Mouse (Mus musculus) erythroid progenitor cell, adult 5-6 weeks (primary cell): Measurements from ENCODE around the gene Il1r2. TPM values are rescaled to one million over a fixed set of nuclear protein-coding genes. Genes with fewer than 3 reads are reported as not detected.

Experiments used
- ATAC-seq: replicated peaks from 2 replicates; pipeline ENCODE4 v1.8.0; 2016; ENCODE audit warnings: moderate number of reproducible peaks, mild to moderate bottlenecking, moderate TSS enrichment, inconsistent platforms; ENCODE audit not compliant: poor library complexity, low FRiP score, severe bottlenecking
- total RNA-seq, 2 experiments: library from RNA; stranded (forward) in 1 of 2; stranded (reverse) in 1 of 2; fragments of 150-400 nt in 1 of 2; fragments of 186-747, 209-891 nt in 1 of 2; gene quantifications; 2 replicates each; pipeline versions ENCODE4 v1.2.3 to v1.2.4; 2015 to 2017; ENCODE audit warnings: low replicate concordance in 2 of 2

Il1r2 gene
- 6.7 TPM in 1 of 2 replicates, not detected in the other for total RNA-seq (2015; ENCODE audit: low replicate concordance)
- 1.6 and 6.9 TPM in 2 replicates for total RNA-seq (2017; ENCODE audit: low replicate concordance)

DNA sequence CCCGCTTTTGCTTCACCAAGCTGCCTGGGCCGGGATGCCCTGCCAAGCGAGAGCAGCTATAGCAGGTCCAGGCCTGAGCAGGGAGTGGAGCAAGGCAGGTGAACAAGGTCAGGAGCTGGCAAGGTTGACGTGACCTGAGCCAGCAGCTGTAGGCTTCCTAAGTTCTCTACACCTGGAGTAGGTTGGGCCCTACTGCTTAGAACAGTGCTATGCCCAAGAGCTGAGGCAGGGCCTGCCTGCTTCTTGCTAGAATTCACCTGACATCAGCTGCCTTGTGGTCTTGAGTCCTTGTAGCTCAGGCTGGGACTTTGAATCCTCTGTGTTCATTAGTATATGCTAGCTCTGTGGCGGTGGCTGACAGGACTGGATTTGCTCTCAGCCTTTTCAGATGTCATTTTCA, at the start of gene Il1r2:
Il1r2 (plus strand) TSS at position 301 of the 400 bp plus-strand sequence.
- no peak for ATAC-seq

DNA sequence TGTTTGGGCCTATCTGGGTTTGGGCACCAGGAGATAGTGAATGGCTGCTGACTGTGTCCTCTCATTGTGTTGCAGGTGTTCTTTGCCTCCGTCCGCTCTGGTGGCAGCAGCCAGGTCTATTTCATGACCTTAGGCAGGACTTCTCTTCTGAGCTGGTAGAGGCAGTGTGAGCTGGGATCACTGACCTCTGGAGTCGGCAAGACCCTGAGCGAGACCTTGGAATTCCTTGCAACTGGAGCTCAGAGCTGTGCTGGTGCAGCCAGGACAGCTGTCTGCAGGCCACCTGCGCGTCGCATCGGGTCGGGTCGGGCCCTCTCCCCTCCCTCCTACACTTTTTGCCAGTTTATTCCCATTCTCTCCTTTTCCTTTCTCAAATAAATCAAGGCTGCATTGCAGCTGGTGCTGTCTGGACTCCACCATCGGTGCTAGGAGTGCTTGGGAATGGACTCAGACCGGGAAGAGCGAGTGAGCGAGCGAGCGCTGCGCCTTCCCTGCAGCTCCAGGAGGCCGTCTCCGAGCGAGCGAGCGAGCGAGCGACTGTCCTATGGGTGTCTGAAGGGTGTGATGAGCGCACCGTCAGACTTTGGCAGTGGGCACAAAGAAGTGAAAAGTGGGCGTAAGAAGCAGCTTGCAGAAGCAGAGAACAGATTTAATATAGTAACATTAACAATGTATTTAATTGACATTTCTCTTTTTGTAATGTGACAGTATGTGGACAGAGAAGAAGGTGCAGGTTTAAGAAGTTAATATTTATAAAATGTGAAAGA, 49.1 kb upstream of the Il1r2 start:
- no peak for ATAC-seq

DNA sequence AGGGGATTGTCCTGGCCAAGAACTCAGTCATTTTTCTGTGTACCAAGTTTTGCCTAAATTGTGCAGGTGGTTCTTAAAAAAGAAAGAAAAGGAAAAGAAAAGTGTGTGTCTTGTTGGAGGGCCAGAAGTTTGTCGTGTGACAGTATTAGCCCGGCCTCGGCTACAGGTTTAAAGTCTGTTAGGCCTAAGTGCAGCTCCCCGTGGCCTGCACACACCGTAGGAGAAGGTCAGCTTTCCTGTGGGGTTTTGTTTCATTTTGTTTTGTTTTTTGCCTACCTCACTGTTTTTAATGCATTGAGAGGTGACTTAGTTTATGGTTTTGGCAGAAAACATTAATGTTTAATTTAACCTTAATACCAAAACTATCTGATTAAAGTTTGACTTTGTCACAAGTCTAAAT, 48.5 kb upstream of the Il1r2 start:
- no peak for ATAC-seq

DNA sequence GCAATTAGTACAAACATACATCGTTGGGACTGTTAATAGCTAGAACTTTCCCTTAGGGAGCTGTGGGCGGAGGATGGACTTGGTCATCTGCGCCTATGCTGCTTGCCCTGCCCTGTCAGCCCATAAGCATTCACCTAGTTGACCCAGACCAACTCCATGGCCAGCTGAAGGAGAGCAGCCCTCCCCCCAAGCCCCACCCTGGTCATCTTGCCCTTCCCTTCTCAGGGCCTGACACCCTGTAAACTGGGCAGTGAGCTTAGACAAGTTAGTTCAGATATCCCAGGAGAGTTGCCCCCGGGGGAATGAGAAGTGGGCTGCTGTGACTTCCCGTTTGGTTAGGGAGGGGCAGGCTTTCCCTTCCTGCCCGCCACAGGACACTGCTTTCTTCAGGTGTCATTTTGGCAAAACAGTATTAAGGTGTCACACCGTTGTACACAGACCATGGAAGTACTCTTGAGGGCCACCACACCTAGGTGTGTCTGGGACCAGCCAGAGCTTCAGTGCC, 46.7 kb upstream of the Il1r2 start:
- no peak for ATAC-seq

DNA sequence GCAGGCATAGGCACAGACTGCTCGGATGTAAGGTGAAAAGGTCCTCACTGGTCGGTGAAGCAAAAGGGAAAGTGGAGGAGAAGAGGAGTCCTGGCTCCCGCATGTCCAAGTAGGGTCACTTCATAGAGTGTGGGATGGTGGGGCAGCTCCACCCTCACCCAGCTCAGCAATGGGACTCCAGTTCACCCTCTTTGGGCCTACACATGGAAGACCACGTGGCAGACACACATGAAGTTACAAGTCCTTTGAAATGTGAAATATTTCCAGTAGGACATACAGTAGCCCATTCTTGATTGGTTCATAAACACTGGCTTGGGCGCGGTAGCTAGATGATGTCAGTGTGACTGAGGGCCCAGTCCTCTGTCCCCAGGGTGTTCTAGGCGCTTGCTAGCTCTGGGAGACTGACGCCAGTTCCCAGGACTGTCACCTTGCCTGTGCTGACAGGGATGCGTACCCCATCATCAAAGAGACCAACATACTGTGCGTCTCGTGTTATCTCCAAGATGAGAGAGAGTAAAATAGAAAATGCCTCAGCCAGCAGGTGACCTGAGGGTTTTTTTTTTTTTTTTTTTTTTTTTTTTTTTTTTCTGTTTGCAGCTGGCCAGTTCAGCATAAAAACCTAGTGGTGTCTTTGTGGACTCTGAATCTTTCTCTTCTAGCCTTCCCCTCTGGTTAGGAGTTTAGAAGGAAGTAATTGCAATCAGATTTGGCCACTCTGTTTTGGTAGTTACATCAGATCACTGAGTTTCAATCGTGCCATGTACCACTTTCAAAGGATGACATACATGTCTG, 45.5 kb upstream of the Il1r2 start:
- ATAC-seq = no peak

DNA sequence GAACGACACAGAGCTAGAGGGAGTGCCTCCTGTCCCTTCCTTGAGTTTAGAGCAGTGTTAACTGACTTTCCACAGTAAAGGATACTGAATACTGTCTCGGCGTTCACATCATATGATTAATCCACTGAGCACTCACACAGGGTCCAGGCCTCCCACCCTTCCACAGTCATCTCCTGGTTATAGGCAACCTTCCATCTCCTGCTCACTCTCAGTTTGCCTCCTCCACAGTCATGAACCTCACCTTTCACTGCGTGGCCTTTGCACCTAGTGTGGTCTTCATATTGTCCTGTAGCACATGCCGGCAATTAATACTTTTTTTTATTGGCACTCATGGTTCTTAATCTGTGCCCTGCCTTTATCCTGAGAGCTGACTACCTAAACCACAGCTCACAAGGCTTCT, 44.3 kb upstream of the Il1r2 start:
- ATAC-seq = no peak

DNA sequence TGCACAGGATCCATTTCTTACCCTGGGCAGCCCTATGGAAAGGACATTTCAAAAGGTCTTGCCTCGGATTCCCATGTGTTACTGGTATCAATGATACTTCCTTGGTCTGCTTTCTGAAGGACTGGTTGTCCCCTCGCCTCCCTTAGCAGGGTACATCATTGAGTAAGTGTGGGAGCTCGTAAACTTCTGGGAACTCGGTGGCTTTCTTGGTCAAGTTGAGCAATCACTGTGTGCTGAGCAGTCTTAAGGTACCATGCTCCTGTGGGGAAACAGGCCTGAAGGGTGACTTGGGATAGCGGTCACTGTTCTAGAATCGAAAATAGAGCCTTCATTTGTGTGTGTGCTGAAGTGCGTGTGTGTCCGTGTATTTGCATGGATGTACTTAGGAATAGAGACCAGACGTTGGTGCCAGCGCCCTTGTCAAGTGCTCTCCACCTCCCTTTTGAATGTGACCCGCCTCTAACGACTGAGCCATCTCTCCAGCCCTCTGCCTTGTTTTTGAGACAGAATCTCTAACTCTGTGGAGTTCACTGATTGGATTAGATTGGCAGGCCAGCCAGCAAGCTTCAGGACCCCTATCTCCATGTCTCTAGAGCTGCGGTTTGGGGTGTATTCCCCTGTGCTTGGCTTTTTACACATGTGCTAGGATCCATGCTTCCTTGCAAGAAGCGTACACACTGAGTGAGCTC, 43.4 kb upstream of the Il1r2 start:
- ATAC-seq = no peak

DNA sequence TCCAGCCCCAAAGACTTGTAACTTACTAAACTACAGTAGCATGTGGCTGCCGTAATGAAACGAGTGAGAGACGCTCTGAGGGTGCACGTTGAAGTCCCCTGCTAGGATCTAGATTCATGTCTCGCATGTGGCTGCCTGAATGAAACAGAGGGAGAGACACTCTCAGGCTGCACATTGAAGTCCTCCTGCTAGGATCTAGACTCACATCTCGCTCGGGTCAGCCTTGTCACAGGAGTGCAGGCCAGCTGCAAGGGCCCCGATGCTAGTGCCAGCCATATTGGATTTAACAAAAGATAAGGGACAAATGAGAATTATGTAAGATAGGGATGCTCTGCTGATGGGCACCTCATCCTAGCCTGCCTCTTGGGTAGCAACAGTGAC, 42.9 kb upstream of the Il1r2 start:
- ATAC-seq = no peak

DNA sequence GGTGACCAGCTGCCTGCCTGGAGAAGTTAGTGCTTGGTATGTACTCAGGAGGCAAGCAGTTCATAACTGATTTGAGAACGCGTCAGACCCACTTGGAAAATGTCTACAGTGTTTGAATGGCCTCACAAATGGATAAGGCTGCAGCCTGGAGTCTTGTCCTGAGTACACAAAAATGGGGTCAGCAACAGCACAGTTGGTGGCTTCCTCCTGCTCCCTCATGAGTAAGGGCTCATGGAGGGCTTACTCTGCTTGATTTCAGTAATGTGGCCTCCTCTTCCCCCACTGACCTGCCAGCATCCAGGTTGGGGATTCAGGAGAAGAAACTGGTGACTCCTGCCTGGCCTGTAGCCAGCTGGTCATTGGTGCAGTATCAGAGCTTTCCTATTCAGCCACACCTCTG, 42.3 kb upstream of the Il1r2 start:
- no peak for ATAC-seq

DNA sequence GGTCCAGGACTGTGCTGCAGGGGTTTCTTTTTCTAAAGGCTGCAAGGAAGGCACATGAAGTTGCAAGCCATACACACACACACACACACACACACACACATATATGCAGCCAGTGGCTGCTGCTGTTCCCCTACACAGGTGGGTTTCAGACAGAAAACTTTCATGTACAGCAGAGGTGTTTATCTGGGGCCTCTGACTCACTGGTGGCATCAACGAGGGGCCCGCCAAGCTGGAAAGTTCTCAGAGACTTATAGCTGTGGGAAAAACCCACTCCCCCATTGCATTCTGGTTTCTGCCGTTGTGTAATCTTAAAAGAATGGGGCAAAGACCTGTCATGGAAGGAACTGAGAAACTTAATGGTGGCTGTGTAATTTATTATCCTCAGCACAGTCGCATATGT, 40.6 kb upstream of the Il1r2 start:
- ATAC-seq = no peak

DNA sequence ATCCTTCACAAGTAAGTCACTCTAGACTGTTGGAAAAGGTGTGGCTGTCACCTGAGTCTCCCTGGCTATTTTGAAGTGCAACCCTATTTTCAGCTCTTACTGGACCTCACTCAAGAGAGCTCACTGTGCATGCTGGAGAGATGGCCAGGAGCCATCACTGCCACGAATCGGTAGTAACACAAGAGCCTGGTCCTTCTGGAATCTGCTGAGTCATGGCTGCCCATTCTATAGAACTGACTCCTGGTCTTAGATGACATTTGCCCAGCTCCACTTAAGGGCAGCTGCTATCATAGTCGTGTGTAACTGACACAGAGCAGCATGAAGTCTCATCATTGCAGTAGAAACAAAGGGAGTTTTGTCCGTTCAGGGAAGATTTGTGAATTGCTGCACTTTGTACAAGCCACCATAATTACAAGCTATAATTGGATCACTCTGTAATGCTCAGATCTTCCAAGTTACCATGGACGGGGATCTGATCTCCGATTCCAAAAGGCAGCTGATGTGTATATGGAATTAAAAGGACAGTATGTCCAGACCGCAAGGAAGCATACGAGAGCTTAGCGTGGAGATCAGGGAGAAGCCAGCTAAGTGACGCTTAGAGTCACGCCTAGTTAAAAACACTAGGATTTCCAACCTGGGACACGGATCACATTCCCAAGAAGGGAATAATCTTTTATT, 40.0 kb upstream of the Il1r2 start:
- no peak for ATAC-seq

DNA sequence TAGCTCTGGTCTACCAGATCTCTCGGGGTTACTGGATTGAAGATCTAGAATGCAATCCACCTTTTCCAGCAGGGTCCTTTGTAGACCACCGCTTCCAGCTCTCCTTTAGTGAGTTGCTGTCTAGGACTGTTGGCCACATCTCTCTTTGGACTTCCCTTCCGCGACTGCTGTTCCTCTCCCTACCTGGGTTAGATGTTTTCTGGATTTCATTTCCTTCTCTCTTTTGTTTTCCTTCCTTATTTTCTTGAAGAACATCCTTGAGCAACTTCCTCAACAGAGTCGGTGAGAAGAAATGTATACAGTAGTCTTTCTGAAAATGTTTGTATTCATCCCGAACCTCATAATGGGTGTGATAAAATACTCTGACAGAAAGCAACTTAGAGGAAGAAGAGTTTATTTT, 36.0 kb upstream of the Il1r2 start:
- ATAC-seq = no peak

DNA sequence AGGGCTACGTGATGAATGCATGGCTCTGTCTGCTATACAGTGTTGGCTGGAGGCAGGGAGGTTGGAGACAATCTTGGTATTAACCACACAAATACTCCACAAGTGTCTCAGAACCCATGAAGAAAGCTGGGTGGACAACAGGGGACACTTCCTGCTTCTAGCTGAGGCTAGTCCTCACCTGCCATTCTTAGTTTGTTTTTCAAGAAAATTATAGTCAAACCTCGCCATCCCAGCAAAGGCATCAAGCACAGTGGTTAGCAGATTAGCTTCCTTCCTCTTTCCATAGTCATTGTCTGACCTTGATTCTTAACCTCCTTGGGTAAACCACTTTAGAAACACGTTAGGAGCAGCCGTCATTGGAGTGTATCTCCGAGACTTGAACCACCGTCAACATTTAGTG, 28.2 kb upstream of the Il1r2 start:
- ATAC-seq = no peak

DNA sequence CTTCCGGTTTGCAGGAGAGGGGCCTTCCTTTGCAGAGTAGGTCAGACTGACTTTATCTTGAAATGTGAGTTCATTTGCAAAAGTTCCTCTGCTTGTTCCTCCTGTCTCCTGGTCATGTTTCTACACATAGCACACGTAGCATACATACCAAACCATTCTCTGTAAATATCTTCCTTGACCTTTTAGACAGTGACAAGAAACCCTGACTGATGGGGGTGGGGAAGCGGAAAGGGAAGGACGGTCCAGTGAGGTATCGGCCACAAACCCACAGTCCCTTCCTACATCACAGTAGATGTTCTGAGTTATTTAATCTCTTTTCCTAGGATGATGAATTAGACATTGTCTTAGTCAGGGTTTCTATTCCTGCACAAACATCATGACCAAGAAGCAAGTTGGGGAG, 27.3 kb upstream of the Il1r2 start:
- no peak for ATAC-seq

DNA sequence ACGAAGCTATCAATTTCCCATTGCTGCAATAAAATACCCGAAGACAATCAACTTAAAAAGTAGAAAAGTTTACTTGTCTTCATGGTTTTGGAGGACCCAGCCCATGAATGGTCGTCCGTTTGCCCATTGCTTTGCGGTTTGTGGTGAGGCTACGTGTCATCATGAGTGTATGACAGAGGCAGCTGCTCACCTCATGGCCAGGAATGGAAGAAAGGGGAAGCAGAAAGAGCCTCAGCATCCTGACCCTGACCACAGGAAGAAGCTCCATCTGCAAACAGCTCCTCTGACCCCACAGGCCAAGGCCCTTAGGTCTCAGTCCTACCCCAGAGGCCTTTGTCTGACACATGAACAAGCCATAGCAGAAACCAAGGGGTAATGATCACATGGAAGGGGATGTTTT, 22.7 kb upstream of the Il1r2 start:
- no peak for ATAC-seq

DNA sequence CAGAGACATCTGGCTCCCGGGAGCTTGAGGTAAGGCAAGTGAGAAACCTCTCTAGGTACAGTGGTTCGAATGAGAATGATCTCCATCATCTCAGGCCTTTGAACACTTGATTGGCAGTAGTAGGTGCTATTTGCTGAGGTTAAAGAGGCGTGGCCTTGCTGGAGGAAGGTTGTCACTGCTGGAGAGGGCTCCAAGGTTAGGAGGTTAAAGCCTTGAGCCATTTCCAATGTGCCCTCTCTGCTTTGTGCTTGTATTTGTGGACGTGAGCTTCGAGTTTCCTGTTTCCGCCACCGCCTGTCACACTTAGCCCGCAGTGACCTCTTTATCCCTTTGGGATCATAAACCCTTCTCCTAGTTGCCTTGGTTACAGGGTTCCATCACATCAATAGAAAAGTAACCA, 21.7 kb upstream of the Il1r2 start:
- ATAC-seq = no peak

DNA sequence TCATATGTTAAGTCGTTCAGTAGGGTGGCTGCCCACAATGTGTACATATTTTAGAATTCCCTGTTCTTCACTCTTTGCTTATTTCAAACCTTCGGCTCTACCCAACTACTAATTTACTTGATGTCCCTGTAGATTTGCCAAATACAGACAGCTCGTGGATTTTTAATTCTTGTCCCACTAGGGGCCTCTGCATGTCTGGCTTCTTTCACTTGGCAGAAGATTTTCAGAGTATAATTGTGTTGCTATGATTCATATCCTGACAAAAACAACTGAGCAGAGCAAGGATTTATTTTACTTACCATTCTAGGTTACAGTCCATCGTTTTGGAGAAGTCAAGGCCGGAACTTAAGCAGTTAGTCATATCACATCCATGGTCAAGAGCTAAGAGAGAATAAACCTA, 20.8 kb upstream of the Il1r2 start:
- no peak for ATAC-seq

DNA sequence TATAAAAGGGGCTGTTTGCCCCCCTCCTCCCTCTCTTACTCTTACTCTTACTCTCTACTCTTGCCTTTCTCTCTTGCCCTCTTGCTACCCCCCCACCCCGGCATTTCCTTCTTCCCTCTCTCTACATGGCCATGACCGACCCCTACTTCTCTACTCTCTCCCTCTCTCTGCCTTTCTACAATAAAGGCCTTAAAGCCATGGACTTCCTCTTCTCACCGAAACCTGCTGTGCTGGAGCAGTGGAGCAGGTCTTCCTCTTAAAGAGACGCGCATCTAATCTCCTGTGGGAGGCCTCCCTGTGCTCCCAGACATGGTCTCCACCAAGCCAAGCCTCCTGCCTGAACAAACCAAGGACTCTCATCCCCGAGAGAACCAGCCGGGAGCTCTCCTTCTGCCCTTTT, 18.8 kb upstream of the Il1r2 start:
- ATAC-seq = no peak

DNA sequence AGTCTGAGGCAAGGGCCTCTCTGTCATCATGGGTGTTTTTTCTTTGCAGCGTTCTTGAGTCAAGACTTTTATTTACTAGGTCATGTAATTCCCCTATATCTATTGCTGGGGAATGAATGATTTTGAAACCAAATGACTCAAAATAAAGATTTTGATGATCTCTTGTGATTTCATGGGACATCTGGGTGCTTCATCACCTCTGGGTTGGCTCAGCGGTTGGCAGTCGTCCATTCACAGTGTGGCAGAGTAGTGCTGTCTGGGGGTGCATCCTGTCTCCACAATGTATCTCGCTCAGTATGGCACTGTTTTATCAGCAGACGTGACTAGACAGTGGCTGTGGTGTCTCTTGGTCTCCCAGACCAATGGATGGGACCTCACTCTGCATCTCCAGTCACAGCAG, 17.9 kb upstream of the Il1r2 start:
- ATAC-seq = no peak

DNA sequence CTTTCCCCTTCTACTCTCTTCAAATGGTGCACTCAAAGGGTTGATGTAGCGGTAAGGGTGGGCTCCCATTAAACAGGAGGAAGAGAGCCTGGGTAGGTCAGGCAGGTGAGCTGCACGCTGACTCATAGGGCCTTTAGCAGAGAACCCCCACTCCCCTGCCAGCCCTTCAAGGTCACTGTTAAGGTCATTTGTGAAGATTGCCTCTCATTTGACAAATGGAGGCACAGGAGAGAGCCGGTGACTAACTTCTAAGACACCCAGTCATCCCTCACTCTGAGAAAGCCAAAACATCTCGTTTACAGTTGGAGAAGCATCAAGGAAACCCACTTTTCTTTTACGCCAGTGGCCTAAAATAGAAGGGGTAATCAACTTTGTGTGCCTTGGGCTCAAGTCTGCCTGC, 16.5 kb upstream of the Il1r2 start:
- no peak for ATAC-seq
